Mouse (Mus musculus): ENCODE measurements around the gene Igsf10. TPM values are rescaled to one million over a fixed set of nuclear protein-coding genes. Genes with fewer than 3 reads are reported as not detected.

The Igsf10 gene
- total RNA-seq, 4 experiments from 2014 or later: 2.0 to 4.2 (median 3.1) TPM

DNA sequence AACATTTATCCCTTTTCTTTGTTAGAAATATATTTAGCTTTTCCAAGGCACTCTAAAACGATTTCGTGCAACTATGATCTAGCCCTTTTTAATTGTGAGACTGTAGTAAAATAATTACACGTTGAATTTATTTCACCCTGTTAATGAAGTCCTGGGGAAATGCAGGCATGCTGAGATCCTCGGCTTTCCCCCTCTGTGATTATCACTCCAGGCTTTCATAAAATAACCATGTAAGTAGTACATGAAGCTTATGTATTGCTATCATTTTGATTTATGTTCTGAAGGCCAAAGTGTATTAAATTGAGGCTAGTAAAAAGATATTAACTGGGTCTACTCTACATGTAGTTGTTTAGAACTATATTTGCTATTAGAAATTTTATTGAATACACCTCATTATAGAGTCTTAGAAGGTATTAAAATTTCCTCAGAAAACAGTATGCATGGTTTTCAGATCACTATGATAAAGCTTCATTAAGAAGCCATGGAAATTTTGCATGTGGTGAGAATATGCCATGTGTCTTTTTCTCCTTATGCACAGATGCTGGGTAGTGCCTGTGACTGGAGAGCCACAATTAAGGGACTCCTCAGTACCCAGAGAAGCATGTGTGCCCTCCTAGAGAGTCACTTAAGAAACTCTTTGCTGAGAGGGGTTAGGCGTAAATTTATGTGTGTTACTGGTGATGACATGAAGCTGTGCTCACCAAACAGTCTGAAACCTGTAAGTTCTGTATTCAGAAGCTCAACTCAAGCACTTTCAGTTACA, 50.6 kb downstream of the Igsf10 start:
- DNase-seq (ENCODE audit: low spot score in 2 of 2): no peak

DNA sequence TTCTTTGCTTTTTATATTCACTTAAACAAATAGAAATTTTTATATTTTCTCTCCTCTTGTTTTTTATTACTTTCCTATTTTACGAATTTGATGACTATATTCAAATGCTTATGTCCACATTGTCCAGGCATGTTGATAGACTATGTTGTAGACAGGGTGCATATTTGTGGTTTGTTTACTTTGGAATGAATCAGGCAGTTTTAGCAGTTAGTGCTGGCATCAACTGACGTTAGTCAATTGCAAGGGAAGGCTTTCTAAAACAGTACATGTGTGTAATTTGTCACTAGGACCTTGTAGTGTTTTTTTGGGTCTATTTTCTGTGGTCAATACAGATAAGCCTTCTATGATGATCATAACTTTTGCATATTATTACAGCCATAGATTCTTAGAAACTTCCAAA, 53.6 kb downstream of the Igsf10 start:
- no peak for DNase-seq (ENCODE audit: low spot score in 2 of 2)

DNA sequence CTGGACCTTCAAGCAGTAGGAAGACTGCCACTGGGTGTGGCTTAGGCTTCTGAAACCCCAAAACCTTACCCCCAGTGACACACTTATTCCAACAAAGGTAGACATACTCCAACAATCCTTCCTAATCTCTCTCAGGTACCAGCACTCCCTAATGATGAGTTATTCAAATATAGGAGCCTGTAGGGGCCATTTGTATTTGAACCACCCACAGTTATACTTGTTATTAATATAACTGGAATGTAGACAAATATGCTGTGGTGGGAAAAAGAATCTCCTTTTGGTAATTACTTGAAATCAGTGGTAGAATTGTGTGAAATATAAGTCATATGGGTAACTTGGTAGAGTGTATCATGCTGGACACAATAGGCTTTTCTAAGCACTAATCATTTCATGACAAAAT, 65.6 kb downstream of the Igsf10 start:
- DNase-seq (ENCODE audit: low spot score in 2 of 2): no peak

DNA sequence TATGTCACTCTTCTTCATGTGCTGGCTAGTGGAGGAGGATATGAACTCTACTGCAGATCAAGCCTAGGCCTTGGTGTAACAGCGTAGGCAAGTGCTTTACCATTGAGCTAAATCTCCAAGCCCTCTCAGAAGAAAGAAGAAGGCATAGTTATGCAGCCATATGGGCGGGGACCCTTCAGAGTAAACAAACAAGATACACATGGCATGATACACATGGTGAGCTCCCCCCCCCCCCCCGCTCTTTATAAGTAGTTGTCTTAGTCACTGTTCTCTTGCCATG, 66.0 kb downstream of the Igsf10 start:
- no peak for DNase-seq (ENCODE audit: low spot score in 2 of 2)

DNA sequence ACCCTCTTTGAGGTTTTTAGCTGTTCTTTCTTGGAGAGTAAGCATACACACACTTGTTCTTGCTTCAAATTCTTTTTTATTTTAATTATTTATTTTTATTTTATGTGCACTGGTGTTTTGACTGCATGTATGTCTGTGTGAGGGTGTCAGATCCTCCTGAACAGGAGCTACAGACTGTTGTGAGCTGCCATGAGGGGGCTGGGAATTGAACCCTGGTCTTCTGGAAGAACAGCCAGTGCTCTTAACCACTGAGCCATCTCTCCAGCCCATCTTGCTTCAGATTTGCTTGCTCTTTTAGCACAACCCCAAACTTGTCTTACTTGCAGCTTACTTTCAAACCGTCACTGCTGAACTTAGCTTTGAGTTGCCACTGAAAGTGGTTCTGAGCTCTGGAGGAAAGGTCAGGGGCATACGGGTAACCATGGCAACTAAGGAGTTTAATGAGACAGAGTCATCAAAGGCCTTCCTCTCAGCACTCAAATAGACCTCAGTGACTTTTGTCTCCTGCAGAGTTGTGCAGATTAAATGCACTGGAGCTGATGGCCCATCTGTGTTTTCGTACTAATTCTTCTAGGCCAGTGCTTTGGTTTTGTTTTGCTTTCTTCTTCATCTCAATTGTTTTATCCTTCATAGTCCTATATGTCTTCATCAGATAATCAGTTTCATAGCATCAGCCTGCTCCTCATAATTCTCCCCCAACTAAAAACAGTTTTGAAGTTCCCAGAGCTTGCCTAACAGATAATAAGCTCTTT, 66.5 kb downstream of the Igsf10 start:
- no peak for DNase-seq (ENCODE audit: low spot score in 2 of 2)

DNA sequence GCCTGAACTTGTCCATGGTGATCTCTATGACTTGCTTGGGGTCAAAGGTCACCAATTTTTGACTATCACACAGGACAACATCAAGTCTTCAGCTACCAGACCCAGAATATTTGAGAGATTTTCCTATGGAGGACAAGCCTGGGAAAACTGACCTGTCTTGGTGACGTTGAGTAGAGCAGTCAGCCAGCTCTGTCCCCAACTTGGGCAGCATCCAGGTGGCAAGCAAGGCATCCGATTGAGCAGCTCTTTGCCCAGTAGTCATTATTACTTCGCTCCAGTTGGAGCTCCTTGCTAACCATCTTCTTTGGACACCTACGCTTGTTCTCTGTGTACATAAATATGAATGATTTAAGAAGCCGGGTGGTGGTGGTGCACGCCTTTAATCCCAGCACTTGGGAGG, 73.4 kb downstream of the Igsf10 start:
- DNase-seq (ENCODE audit: low spot score in 2 of 2): no peak

Other genes starting within 250 kb of the Igsf10 start
- not detected for gene Gpr171, start 242.6 kb downstream of the Igsf10 start, total RNA-seq (2022)
- gene P2ry14, start 190.8 kb downstream of the Igsf10 start, total RNA-seq (2022): 1 to 10 TPM; 1.4 to 3.4 (median 2.5) TPM
- not detected for gene Gpr87, start 149.3 kb downstream of the Igsf10 start, total RNA-seq (2022)
- 10 to 100 TPM in 2 of 4 experiments, 1 to 10 TPM in 2; 7.7 to 23.9 (median 15.7) TPM for gene P2ry13, start 133.5 kb downstream of the Igsf10 start, total RNA-seq (2022)
- gene P2ry12, start 81.5 kb downstream of the Igsf10 start, total RNA-seq (2022): 100 to 1,000 TPM in 2 of 4 experiments, 10 to 100 TPM in 2; 41.7 to 102 (median 71.7) TPM

Measured in layer of hippocampus, adult 8-10 months (tissue).